Mouse (Mus musculus) heart, embryonic 14.5 days (tissue): Measurements from ENCODE around the gene Pilrb2. TPM values are rescaled to one million over a fixed set of nuclear protein-coding genes. Genes with fewer than 3 reads are reported as not detected.
"Not testable (repeated sequence)": the region's sequence is repeated elsewhere in the genome, so short reads cannot be mapped to it uniquely, and the experiment has no call there.

Experiments used
- ATAC-seq: fragments of 200-750 bp; cut with Nextera tagmentation; 2 replicates; pipeline ENCODE4 v1.8.0; 2017; ENCODE audit warnings: low read depth, moderate TSS enrichment; ENCODE audit not compliant: insufficient number of reproducible peaks, insufficient read depth, low FRiP score
- H3K27ac ChIP-seq, 2 experiments: fragments of 200-500 bp in 1 of 2; fragments of 300-500 bp in 1 of 2; sonication (generic) in 1 of 2; replicated peaks in 1 of 2; 2 replicates each; pipeline ENCODE4 v1.5.1; 2012 to 2014; ENCODE audit warnings: low read depth in 2 of 2, low read length in 2 of 2, control low read depth in 1 of 2, mild to moderate bottlenecking in 1 of 2, mixed read lengths in 1 of 2; ENCODE audit not compliant: control insufficient read depth in 1 of 2, insufficient read depth in 1 of 2
- H3K27me3 ChIP-seq: fragments of 300-500 bp; sonication (generic); 2 replicates; pipeline ENCODE4 v1.6.1; 2014; ENCODE audit warnings: mild to moderate bottlenecking, low read length, control low read depth; ENCODE audit not compliant: control insufficient read depth, insufficient read depth
- H3K36me3 ChIP-seq: fragments of 300-500 bp; sonication (generic); 2 replicates; pipeline ENCODE4 v1.6.1; 2014; ENCODE audit warnings: mild to moderate bottlenecking, control low read depth, low read length, mixed read lengths; ENCODE audit not compliant: control insufficient read depth, insufficient read depth
- H3K4me1 ChIP-seq, 2 experiments: fragments of 200-500 bp in 1 of 2; fragments of 300-500 bp in 1 of 2; sonication (generic) in 1 of 2; 2 replicates each; pipeline ENCODE4 v1.6.1; 2012 to 2014; ENCODE audit warnings: low read length in 2 of 2, control low read depth in 1 of 2, mixed read lengths in 1 of 2; ENCODE audit not compliant: control insufficient read depth in 2 of 2, insufficient read depth in 2 of 2
- H3K4me2 ChIP-seq: fragments of 300-500 bp; sonication (generic); 2 replicates; pipeline ENCODE4 v1.6.1; 2014; ENCODE audit warnings: mild to moderate bottlenecking, low read length
- H3K4me3 ChIP-seq, 2 experiments: fragments of 200-500 bp in 1 of 2; fragments of 300-500 bp in 1 of 2; sonication (generic) in 1 of 2; 2 replicates each; pipeline ENCODE4 v1.5.1; 2012 to 2014; ENCODE audit warnings: low read length in 2 of 2, mild to moderate bottlenecking in 2 of 2, control low read depth in 1 of 2, low read depth in 1 of 2, moderate library complexity in 1 of 2; ENCODE audit not compliant: control insufficient read depth in 1 of 2, insufficient read depth in 1 of 2
- H3K9ac ChIP-seq: fragments of 300-500 bp; sonication (generic); 2 replicates; pipeline ENCODE4 v1.6.1; 2014; ENCODE audit warnings: mild to moderate bottlenecking, low read length
- H3K9me3 ChIP-seq: fragments of 300-500 bp; sonication (generic); 2 replicates; pipeline ENCODE4 v1.6.1; 2016; ENCODE audit warnings: low read length, control low read depth; ENCODE audit not compliant: control insufficient read depth
- WGBS: fragments of 180-500 bp; shearing (Covaris S2); extraction: QIAGEN DNeasy Blood & Tissue Kit; methylation state at CpG from one replicate; pipeline ENCODE4 v1.1.7; 2014; 5-methylcytosine and 5-hydroxymethylcytosine counted together
- polyA plus RNA-seq: library from polyadenylated mRNA; unstranded; fragments of >200 nt; fragmentation: Nextera tagmentation; extraction: Ambion mirVana; gene quantifications from 2 replicates; pipeline ENCODE4 v1.2.1, GENCODE M21; 2014

The Pilrb2 gene
- polyA plus RNA-seq: 2.6 and 2.7 TPM in 2 replicates

DNA sequence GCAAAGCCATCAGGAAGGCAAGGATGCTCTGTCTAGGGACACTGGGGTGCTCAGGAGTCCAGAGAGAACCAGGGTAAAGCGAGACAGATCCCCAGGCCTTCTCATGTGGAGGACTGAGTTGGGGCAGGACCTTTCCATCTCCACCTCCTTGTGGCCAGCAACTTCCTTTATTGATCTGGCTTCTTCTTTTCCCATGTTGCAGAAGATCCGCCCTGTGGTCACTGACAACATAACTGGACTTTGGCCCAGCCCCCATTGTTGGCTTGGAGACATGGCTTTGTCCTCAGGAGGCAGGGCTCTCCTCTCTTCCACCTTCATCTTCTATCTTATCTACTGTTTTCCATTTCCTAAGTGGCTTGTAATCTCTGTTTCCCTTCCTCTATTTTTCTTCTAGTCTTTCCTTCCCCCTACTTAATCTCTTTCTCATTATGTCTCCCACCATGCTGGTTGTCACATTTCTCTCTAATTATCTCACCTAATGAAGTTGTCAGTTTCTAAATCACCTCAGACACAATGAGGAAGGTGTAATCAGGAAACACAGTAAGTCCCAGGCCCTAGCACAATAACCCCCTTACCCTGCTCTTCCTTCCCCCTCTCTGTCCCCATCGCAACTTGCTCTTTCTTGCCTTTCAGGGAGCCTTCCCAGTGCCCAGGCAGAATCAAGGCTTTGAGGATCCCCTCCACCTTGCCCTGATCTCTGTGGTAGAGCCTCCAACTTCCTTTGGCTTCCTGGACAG is at the start of gene Pilrb2:
TSS of gene Pilrb2 (minus strand) at position 172 of the 737 bp plus-strand sequence.
- not testable (repeated sequence) for H3K9me3 ChIP-seq, H3K36me3 ChIP-seq, H3K27me3 ChIP-seq, H3K4me3 ChIP-seq, ATAC-seq, H3K27ac ChIP-seq, H3K4me1 ChIP-seq, H3K4me2 ChIP-seq, H3K9ac ChIP-seq
- WGBS: 37% methylated on average over 2 of the region's 3 CpGs

DNA sequence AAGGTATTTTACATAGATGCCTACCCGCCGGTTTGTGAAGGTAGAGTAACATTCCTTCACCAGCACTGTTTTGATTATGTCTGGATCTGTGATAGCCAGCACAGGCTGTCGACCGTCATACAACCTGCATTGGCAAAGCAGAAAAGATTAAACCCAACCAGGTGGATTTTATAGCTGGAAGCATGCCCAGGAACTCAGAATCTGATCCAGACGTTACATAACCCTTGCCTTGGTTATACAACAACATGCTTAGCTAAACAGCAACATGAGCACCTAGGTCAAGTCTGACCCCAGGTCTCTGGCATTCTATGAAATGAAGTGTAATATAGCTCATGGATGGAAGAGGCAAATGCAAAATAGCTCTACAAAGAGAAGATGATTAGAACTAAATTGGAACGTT is 43.9 kb upstream of the Pilrb2 start:
- H3K4me2 ChIP-seq: no peak overlapping the region
- H3K27ac ChIP-seq: no peak overlapping the region
- H3K27me3 ChIP-seq: no peaks in the 10 kb centered on the region
- no peaks in the 10 kb centered on the region for H3K36me3 ChIP-seq
- no peaks in the 10 kb centered on the region for H3K4me1 ChIP-seq
- no peak overlapping the region for H3K9ac ChIP-seq
- ATAC-seq: no peak
- WGBS: 66% methylated on average over 6 of the region's 6 CpGs
- no peak overlapping the region for H3K4me3 ChIP-seq
- no peaks in the 10 kb centered on the region for H3K9me3 ChIP-seq

DNA sequence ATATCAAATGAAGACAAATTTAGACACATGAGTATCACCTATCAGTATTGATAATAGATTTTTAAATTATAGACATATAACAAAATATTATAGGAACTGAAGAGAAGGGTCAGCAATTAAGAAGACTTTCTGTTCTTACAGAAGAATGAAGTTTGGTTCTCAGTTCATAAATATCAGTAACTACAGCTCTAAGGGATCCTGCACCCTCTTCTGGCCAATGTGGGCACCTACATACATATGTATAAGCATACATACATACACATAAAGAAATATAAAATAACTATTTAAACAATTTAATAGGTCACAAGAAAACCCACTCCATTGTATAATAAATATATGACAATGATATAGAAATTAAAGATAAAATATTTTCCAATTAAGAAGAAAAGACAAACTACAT is 42.9 kb upstream of the Pilrb2 start:
- Histone ChIP-seq H3K4me2 (no peak overlapping the region), H3K4me3 (no peak overlapping the region), H3K27ac (no peak overlapping the region), H3K4me1 (no peaks in the 10 kb centered on the region), H3K9ac (no peak overlapping the region), H3K36me3 (no peaks in the 10 kb centered on the region), H3K9me3 (no peaks in the 10 kb centered on the region), H3K27me3 (no peaks in the 10 kb centered on the region)
- no peak for ATAC-seq

DNA sequence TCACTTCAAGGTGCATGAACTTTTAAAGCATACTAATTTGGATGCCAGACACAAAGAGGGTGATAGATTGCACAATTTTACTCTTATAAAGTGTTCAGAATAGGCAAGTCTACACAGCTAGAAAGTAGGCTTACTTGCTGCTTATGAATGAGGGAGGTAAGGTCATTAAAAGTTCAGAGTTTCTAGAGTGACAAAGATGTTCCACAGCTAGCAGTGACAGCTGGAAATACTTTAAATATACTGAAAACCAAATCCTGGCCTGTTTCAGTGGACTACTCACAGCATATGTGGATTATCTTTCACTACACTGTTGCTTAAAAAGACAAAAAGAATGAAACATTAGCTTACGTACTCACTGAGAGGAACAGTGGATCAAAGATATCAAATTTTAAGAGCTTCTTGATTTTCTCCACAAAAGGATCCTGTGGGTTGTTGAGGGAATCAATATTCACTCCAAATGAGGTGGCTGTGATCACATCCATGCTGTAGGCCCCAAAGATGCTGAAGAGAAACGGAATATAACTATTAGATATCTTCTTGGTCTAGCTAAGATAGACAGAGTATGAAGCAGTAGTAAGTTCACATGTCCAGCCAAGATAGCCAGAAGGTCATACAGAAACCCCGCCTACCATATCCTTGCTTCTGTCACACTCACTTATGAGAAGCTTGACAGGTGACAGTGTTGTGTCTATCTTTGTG is 38.1 kb upstream of the Pilrb2 start:
- 72% methylated on average over 3 of the region's 3 CpGs for WGBS
- no peak overlapping the region for H3K4me3 ChIP-seq
- H3K4me1 ChIP-seq: no peaks in the 10 kb centered on the region
- no peak overlapping the region for H3K4me2 ChIP-seq
- no peak overlapping the region for H3K9ac ChIP-seq
- no peak overlapping the region for H3K27ac ChIP-seq
- H3K36me3 ChIP-seq: no peaks in the 10 kb centered on the region
- no peaks in the 10 kb centered on the region for H3K27me3 ChIP-seq
- H3K9me3 ChIP-seq: no peaks in the 10 kb centered on the region
- no peak for ATAC-seq

DNA sequence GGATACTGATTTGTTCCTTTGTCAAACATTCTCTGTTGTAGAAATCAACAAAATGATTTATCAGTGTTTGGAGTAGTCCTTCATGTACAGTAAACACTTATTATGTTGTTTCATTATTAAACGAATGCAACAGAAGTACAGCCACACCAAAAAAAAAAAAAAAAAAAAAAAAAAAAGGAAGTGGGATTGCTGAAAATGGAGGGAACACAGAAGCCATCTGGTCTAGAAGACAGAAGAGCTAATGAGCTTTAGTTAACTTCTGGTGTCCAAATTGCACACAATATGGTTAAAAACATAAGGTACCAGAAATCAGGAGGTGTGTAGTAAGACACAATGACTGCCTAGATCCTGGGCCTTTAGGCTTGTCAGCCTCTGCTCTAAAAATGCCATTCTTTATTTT is 26.2 kb upstream of the Pilrb2 start:
- Histone ChIP-seq H3K4me3 (no peak overlapping the region), H3K4me1 (no peaks in the 10 kb centered on the region), H3K36me3 (no peaks in the 10 kb centered on the region), H3K4me2 (no peak overlapping the region), H3K9ac (no peak overlapping the region), H3K27ac (no peak overlapping the region), H3K27me3 (no peaks in the 10 kb centered on the region), H3K9me3 (no peaks in the 10 kb centered on the region)
- ATAC-seq: no peak
- WGBS: 68% methylated on average over 1 of the region's 1 CpGs

DNA sequence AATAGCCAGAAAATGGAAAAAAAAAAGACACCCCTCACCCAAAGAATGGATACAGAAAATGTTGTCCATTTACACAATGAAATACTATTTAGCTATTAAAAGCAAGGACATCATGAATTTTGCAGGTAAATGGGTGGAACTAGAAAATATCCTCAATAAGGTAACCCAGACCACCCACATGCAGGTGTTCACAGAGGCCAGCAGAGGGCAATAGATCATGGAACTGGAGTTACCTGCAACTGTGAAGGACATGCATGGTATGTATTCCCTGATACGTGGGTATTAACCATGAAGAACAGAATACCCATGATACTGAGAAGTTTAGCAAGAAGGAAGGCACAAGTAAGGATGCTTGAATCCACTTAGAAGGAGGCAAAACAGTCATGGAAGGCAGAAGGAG is 21.3 kb upstream of the Pilrb2 start:
- Histone ChIP-seq H3K4me3 (no peak overlapping the region), H3K27me3 (no peaks in the 10 kb centered on the region), H3K27ac (no peak overlapping the region), H3K36me3 (no peaks in the 10 kb centered on the region), H3K4me1 (no peaks in the 10 kb centered on the region), H3K9me3 (no peaks in the 10 kb centered on the region), H3K4me2 (no peak overlapping the region), H3K9ac (no peak overlapping the region)
- ATAC-seq: no peak
- WGBS: 47% methylated on average over 1 of the region's 1 CpGs

DNA sequence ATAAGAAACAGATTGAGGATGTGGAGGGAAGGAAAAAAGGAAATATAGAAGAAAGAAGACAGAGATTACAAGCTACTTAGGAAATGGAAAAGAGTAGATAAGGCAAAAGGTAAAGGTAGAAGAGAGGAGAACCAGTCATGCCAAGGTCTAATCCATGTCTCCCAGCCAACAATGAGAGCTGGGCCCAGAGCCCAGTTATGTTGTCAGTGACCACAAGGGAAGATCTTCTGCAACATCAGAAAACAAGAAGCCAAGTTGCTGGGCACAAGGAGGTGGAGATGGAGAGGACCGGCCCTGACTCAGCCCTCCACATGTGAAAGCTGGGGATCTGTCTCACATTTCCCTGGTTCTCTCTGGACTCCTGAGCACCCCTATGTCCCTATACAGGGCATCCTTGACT is 16.1 kb upstream of the Pilrb2 start:
- ATAC-seq: no peak
- Histone ChIP-seq H3K27ac (no peak overlapping the region), H3K4me2 (no peak overlapping the region), H3K4me3 (no peak overlapping the region), H3K4me1 (no peaks in the 10 kb centered on the region; a peak in 1 of 4 replicates), H3K36me3 (no peaks in the 10 kb centered on the region), H3K9ac (no peak overlapping the region), H3K9me3 (no peaks in the 10 kb centered on the region), H3K27me3 (0 out of 2 replicates have a peak, but pooled peaks cover 4% of the 10 kb centered on the region)
- 85% methylated on average over 1 of the region's 1 CpGs for WGBS
